Mouse (Mus musculus) heart, embryonic 11.5 days (tissue): ENCODE results near the gene Aaas. TPM values are rescaled to one million over a fixed set of nuclear protein-coding genes. Genes with fewer than 3 reads are reported as not detected.
A peak's percentile ranks its signal among the peaks of the same experiment; 100 is the strongest.

Experiments
- ATAC-seq: fragments of 200-750 bp; cut with Nextera tagmentation; replicated peaks from 2 replicates; pipeline ENCODE4 v1.8.0; 2017; ENCODE audit warnings: moderate library complexity; ENCODE audit not compliant: insufficient number of reproducible peaks, low FRiP score, low TSS enrichment
- H3K27ac ChIP-seq: fragments of 300-500 bp; sonication (generic); 2 replicates; pipeline ENCODE4 v1.5.1; 2014; ENCODE audit warnings: mild to moderate bottlenecking, low read depth, low read length
- H3K27me3 ChIP-seq: fragments of 300-500 bp; sonication (generic); 2 replicates; pipeline ENCODE4 v1.6.1; 2014; ENCODE audit warnings: mild to moderate bottlenecking, low read length, mixed read lengths; ENCODE audit not compliant: control insufficient read depth, insufficient read depth
- H3K36me3 ChIP-seq: fragments of 300-500 bp; sonication (generic); 2 replicates; pipeline ENCODE4 v1.6.1; 2014; ENCODE audit warnings: mild to moderate bottlenecking, low read length, moderate library complexity, mixed read lengths; ENCODE audit not compliant: control insufficient read depth, insufficient read depth
- H3K4me1 ChIP-seq: fragments of 300-500 bp; sonication (generic); 2 replicates; pipeline ENCODE4 v1.6.1; 2014; ENCODE audit warnings: low read length; ENCODE audit not compliant: control insufficient read depth, insufficient read depth
- H3K4me2 ChIP-seq: fragments of 300-500 bp; sonication (generic); 2 replicates; pipeline ENCODE4 v1.6.1; 2014; ENCODE audit warnings: mild to moderate bottlenecking, moderate library complexity
- H3K4me3 ChIP-seq: fragments of 300-500 bp; sonication (generic); 2 replicates; pipeline ENCODE4 v1.5.1; 2014; ENCODE audit warnings: low read depth, low read length
- H3K9ac ChIP-seq: fragments of 300-500 bp; sonication (generic); 2 replicates; pipeline ENCODE4 v1.6.1; 2014; ENCODE audit warnings: mild to moderate bottlenecking, low read depth, low read length, moderate library complexity
- H3K9me3 ChIP-seq: fragments of 300-500 bp; sonication (generic); replicated peaks from 2 replicates; pipeline ENCODE4 v1.6.1; 2016; ENCODE audit warnings: low read length; ENCODE audit not compliant: control insufficient read depth
- WGBS: fragments of 180-500 bp; shearing (Covaris S2); extraction: QIAGEN DNeasy Blood & Tissue Kit; methylation state at CpG from one replicate; pipeline ENCODE4 v1.1.7; 2014; ENCODE audit not compliant: insufficient replicate concordance; 5-methylcytosine and 5-hydroxymethylcytosine counted together
- polyA plus RNA-seq: library from polyadenylated mRNA; unstranded; fragments of >200 nt; fragmentation: Nextera tagmentation; extraction: Ambion mirVana; gene quantifications from 2 replicates; pipeline ENCODE4 v1.2.1, GENCODE M21; 2014

Aaas gene
- polyA plus RNA-seq, 1 experiment from 2014 or later = 64.9 TPM

DNA sequence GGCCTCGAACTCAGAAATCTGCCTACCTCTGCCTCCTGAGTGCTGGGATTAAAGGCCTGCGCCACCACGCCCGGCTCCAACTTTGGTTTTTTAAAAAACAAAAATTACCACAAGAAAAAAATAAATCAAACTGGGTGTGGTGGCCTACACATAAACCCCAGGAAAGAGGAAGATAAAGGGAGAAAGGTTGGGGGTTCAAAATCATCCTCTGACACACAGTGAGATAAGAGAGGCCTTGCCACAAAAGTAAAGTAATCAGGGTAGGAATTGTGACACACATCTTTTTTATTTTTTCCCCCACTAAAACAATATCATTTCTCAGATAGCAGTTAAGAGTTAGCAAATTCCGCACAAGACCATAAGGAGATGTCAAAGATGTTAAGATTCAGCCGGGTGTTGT lies 33.1 kb upstream of the Aaas start:
- ATAC-seq = no peak
- Histone ChIP-seq H3K4me3 (no peak overlapping the region), H3K9me3 (no peaks in the 10 kb centered on the region), H3K4me1 (no peaks in the 10 kb centered on the region), H3K4me2 (no peak overlapping the region), H3K27ac (no peak overlapping the region), H3K9ac (no peak overlapping the region), H3K27me3 (no peaks in the 10 kb centered on the region), H3K36me3 (no peaks in the 10 kb centered on the region)
- WGBS = 84% methylated on average over 6 of the region's 6 CpGs

- Histone ChIP-seq H3K4me2 (no peak overlapping the region), H3K4me3 (no peak overlapping the region), H3K27ac (no peak overlapping the region), H3K9ac (no peak overlapping the region), H3K27me3 (no peaks in the 10 kb centered on the region), H3K36me3 (no peaks in the 10 kb centered on the region), H3K9me3 (no peaks in the 10 kb centered on the region), H3K4me1 (peaks cover 8% of the 10 kb centered on the region; the same call in 1 of the 2 replicates)
- under 1% methylated on average over 7 of the region's 7 CpGs for WGBS
- 0 out of 2 replicates have a peak, but pooled peaks have one; percentile 31 for ATAC-seq
Measured at GRCm38 (mm10) chr15:102381575-102381974, 31.0 kb upstream of the Aaas start.

DNA sequence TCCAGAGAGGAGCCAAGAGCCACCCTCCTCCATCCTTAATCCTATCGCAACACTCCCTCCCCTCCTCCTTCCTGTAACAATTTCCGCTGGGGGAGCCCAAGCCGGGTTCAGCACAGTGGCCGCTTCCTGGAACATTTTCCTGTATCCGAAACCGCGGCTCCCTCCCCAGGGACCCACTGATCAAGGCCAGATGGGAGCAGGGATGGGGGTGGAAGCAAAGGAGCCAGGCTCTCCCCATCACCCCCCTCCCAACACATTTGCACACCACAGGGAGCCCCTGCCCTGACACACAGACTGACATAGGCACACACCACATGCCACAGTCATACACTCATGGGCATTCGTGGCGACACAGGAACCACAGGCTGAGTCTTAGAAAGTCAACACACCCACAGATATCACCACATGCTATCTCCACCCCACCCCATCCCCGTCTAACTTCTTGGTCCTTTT lies 27.3 kb upstream of the Aaas start:
- no peaks in the 10 kb centered on the region for H3K9me3 ChIP-seq
- ATAC-seq = 0 out of 2 replicates have a peak, but pooled peaks have one; percentile 21

DNA sequence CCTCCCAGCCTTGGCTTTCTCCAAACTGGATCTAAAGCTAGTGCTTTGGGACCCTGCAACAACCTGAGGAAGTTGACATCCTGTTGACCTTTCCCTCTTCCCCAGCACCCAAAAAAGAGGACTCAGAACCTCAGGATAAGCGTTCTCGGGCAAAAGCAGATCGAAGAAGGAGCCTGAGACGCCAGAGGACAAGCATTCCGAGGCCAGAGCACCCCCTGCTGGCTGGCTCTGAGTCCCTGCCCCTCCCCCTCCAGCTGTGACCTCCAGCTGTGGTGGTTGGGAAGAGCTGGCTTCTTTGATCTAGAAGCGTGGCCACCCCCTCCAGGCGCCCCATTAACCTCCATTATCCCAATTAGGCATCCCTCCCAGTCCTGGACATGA lies 26.6 kb upstream of the Aaas start:
- no peaks in the 10 kb centered on the region for H3K9me3 ChIP-seq
- H3K27ac ChIP-seq = peak overlapping the region; percentile 37
- H3K9ac ChIP-seq = peak overlapping the region; percentile 66
- 2% methylated on average over 7 of the region's 7 CpGs for WGBS
- ATAC-seq = no peak; the same call in 1 of the 2 replicates
- H3K27me3 ChIP-seq = no peaks in the 10 kb centered on the region
- H3K36me3 ChIP-seq = no peaks in the 10 kb centered on the region
- peak overlapping the region; percentile 62 for H3K4me3 ChIP-seq
- peaks cover 12% of the 10 kb centered on the region for H3K4me1 ChIP-seq
- H3K4me2 ChIP-seq = peak overlapping the region; percentile 97

More for the DNA sequence above, 27.3 kb upstream of the Aaas start:
- Histone ChIP-seq H3K36me3 (no peaks in the 10 kb centered on the region), H3K4me3 (peak overlapping the region; percentile 62), H3K4me2 (peak overlapping the region; percentile 97), H3K27ac (peak overlapping the region; percentile 37; the same call in 1 of the 2 replicates), H3K4me1 (peaks cover 12% of the 10 kb centered on the region), H3K27me3 (no peaks in the 10 kb centered on the region), H3K9ac (peak overlapping the region; percentile 39; the same call in 1 of the 2 replicates)
- WGBS = 9% methylated on average over 10 of the region's 10 CpGs

- Histone ChIP-seq H3K27ac (peak overlapping the region; percentile 37), H3K36me3 (no peaks in the 10 kb centered on the region), H3K27me3 (0 out of 2 replicates have a peak, but pooled peaks cover 3% of the 10 kb centered on the region), H3K4me1 (peaks cover 12% of the 10 kb centered on the region), H3K9me3 (no peaks in the 10 kb centered on the region), H3K9ac (peak overlapping the region; percentile 66), H3K4me2 (peak overlapping the region; percentile 97), H3K4me3 (peak overlapping the region; percentile 62)
- under 1% methylated on average over 39 of the region's 43 CpGs for WGBS
- ATAC-seq = peak; percentile 83
Measured at GRCm38 (mm10) chr15:102376453-102377162, 26.0 kb upstream of the Aaas start.

DNA sequence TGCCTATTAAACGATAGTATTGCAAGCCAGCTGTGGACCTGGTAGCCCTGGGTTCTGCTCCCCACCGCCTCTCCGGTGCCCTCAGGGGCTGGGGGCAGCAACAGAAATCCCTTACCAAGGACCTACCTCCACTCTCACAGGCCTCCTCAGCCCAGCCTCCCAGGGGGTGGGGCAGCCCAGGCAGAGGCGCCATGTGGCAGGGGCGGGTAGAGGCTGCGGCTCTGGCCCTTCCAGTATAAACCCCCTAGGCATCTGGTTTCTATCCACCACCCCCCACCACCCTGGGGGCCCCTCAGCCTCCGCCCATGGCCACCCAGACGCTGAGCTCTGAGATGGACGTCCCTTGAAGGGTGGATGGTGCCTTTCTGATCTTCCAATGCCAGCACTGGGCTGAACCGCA lies 20.2 kb upstream of the Aaas start:
- Histone ChIP-seq H3K9ac (peak overlapping the region; percentile 53; the same call in 1 of the 2 replicates), H3K36me3 (no peaks in the 10 kb centered on the region), H3K9me3 (no peaks in the 10 kb centered on the region), H3K4me3 (0 out of 2 replicates have a peak overlapping the region, but pooled peaks have one; percentile 1), H3K4me2 (peak overlapping the region; percentile 43), H3K4me1 (peaks cover 17% of the 10 kb centered on the region), H3K27ac (no peak overlapping the region), H3K27me3 (peaks cover 17% of the 10 kb centered on the region)
- no peak for ATAC-seq
- 5% methylated on average over 10 of the region's 10 CpGs for WGBS

- Histone ChIP-seq H3K4me1 (peaks cover 17% of the 10 kb centered on the region), H3K4me3 (no peak overlapping the region), H3K27me3 (peaks cover 19% of the 10 kb centered on the region), H3K9ac (no peak overlapping the region), H3K9me3 (no peaks in the 10 kb centered on the region), H3K36me3 (no peaks in the 10 kb centered on the region), H3K27ac (no peak overlapping the region), H3K4me2 (peak overlapping the region; percentile 36)
- ATAC-seq = no peak
- WGBS = 12% methylated on average over 13 of the region's 13 CpGs
Measured at GRCm38 (mm10) chr15:102369972-102370371, 19.4 kb upstream of the Aaas start.

DNA sequence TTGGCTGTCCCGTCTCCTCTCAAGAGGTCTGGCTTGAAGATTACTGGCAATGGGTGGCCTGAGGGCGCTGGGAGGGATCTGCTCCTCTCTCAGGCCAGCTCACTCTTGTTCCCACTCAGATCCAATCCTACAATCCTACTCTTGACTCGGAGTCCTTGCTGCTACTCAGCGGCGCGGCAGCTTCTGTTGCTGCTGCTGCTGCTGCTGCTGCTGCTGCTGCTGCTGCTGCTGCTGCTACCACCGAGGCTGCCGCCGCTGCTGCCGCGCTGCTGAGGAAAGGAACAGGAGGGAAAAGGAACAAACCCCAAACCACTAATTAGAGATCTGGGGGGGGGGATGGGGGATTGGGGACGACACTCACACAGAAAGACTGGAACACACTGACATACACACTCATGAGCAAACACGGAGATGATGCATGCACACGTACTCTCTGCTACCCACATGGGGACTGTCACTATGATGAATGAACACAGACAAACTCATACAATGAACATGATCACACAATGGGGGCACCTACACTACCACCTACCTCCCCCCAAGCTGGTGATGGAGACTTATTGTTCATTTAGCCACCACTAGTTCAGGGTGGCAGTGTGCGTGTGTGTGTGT lies 16.3 kb upstream of the Aaas start, which contains the start of gene Sp7:
TSS of gene Sp7 (minus strand) at position 450 of the 612 bp plus-strand sequence.
- ATAC-seq = no peak
- Histone ChIP-seq H3K4me3 (peak within 1 kb of the TSS; percentile 27; the same call in 1 of the 2 replicates), H3K27ac (no peak within 1 kb of the TSS), H3K9me3 (no peaks in the 10 kb centered on the region), H3K36me3 (no peaks in the 10 kb centered on the region), H3K27me3 (peaks cover 21% of the 10 kb centered on the region), H3K4me2 (peak within 1 kb of the TSS; percentile 67), H3K4me1 (peaks cover 17% of the 10 kb centered on the region), H3K9ac (peak within 1 kb of the TSS; percentile 31; the same call in 1 of the 2 replicates)
- 8% methylated on average over 15 of the region's 15 CpGs for WGBS
